Mouse (Mus musculus): ENCODE results near the gene Hils1. TPM values are rescaled to one million over a fixed set of nuclear protein-coding genes. Genes with fewer than 3 reads are reported as not detected.

The Hils1 gene
- not detected in 2 replicates for polyA plus RNA-seq (2015; fragmentation: Nextera tagmentation; extraction: Ambion mirVana)

DNA sequence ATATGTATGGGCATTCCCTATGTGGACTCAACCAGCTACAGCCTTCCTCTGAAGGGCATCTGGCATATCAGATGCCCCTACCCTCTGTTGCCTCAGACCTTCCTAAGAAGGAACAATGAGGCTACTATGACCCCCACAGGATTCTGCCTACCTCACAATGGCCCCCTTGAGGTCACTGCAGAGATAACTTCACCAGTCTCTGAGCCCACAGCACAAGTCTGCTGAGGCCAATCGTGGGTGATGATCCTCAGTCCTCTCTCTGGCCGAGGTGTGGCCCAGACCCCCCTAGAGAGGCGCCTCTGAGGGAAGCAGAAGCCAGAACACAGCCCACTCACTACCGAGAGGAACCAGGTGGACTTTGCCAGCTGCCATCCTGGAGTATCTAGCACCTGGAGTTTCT lies at the start of gene Hils1:
TSS of gene Hils1 (plus strand) at position 175 of the 400 bp plus-strand sequence.
- no peak for ATAC-seq
- Histone ChIP-seq H3K9me3 (replicated peaks) (no peaks in the 10 kb centered on the region), H3K36me3 (ENCODE audit: poor library complexity, severe bottlenecking) (no peaks in the 10 kb centered on the region), H3K27ac (no peak within 1 kb of the TSS), H3K4me3 (no peak within 1 kb of the TSS), H3K4me1 (peaks cover 6% of the 10 kb centered on the region; the same call in 1 of the 2 replicates), H3K27me3 (no peaks in the 10 kb centered on the region), H3K9ac (no peak within 1 kb of the TSS), H3K4me2 (no peak within 1 kb of the TSS)
- 56% methylated on average over 4 of the region's 4 CpGs for WGBS

DNA sequence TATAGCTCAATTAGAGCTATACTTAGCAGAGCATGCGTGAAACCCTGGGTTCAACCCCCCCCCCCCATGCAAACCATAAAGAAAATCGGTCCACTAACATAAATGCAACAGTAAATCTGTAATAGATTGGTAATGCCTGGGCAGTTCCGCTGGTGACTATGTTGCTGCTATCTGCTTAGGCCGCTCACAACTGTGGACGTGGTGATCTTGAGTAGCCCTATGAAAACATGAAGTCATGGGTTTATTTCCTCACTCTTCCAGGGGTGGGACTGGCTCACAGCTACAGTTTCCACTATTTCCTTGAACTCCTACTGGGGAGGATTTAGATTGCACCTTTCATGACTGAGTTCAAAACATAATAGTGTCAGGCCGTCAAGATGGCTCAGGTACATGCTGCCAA lies 49.7 kb upstream of the Hils1 start:
- H3K4me3 ChIP-seq = no peak overlapping the region
- WGBS = 81% methylated on average over 6 of the region's 6 CpGs
- no peaks in the 10 kb centered on the region for H3K36me3 ChIP-seq (ENCODE audit: poor library complexity, severe bottlenecking)
- no peaks in the 10 kb centered on the region for H3K9me3 ChIP-seq (replicated peaks)
- no peak overlapping the region for H3K9ac ChIP-seq
- no peak overlapping the region for H3K4me2 ChIP-seq
- H3K27ac ChIP-seq = no peak overlapping the region
- H3K4me1 ChIP-seq = peaks cover 11% of the 10 kb centered on the region
- no peak for ATAC-seq
- no peaks in the 10 kb centered on the region for H3K27me3 ChIP-seq

DNA sequence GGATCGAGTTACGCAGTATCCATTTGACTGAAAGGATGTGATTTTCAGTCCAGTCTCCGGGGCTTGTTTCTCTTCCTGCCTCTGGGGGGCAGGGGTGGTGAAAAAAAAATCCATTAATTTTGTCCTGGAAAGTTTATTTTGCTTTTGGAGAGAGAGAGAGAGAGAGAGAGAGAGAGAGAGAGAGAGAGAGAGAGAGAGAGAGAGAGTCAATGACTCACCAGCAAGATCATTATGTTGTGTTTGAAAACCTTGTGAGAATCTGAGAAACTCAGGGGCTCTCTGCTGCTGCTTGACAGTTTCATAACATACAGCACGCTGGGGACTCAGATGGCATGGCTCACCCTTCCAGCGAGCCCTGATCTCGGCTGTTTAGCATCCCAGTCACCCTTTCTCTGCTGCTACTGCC lies 46.4 kb upstream of the Hils1 start:
- no peak overlapping the region for H3K4me3 ChIP-seq
- no peaks in the 10 kb centered on the region for H3K36me3 ChIP-seq (ENCODE audit: poor library complexity, severe bottlenecking)
- H3K27ac ChIP-seq = no peak overlapping the region
- no peaks in the 10 kb centered on the region for H3K9me3 ChIP-seq (replicated peaks)
- WGBS = 70% methylated on average over 6 of the region's 6 CpGs
- H3K4me1 ChIP-seq = peaks cover 7% of the 10 kb centered on the region
- ATAC-seq = no peak
- no peaks in the 10 kb centered on the region for H3K27me3 ChIP-seq
- H3K9ac ChIP-seq = no peak overlapping the region
- H3K4me2 ChIP-seq = no peak overlapping the region

DNA sequence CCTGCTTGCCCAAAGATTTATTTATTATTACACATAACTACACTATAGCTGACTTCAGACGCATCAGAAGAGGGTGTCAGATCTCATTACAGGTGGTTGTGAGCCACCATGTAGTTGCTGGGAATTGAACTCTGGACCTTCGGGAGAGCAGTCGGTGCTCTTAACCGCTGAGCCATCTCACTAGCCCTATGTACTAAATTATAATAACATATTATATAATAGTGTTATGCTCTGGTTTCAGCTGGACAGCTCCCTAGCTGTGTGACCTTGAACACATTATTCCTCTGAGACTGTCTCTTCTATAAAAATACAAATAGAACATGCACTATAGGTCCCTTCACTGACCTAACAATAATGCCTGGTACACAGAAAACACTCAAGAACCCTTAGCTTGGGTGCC lies 42.4 kb upstream of the Hils1 start:
- no peak overlapping the region for H3K9ac ChIP-seq
- 97% methylated on average over 4 of the region's 4 CpGs for WGBS
- no peaks in the 10 kb centered on the region for H3K27me3 ChIP-seq
- no peaks in the 10 kb centered on the region for H3K36me3 ChIP-seq (ENCODE audit: poor library complexity, severe bottlenecking)
- ATAC-seq = no peak
- H3K4me2 ChIP-seq = no peak overlapping the region
- no peaks in the 10 kb centered on the region for H3K9me3 ChIP-seq (replicated peaks)
- H3K4me1 ChIP-seq = peaks cover 17% of the 10 kb centered on the region
- H3K4me3 ChIP-seq = no peak overlapping the region
- H3K27ac ChIP-seq = no peak overlapping the region

DNA sequence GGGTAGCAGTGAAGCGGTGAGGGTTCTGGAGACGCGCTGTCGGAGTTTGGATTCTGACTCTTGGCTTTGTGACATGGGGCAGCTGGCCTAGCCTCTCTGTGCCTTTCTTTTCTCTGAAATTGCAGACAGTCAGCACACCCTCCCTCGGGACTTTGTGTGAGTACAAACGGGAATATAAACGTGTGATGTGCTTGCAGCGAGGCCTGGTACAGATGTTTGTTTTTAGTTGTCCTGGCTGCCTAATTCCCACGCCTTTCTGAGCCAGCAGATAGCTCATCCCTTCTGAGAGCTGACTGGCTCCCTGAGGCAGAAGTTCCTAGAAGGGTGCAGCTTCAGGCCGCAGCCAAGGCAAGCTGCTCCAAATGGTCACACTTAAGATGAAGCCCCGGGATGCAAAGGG lies 41.0 kb upstream of the Hils1 start:
- no peaks in the 10 kb centered on the region for H3K36me3 ChIP-seq (ENCODE audit: poor library complexity, severe bottlenecking)
- H3K4me1 ChIP-seq = peaks cover 17% of the 10 kb centered on the region
- H3K9me3 ChIP-seq (replicated peaks) = no peaks in the 10 kb centered on the region
- H3K4me3 ChIP-seq = no peak overlapping the region
- WGBS = 77% methylated on average over 11 of the region's 11 CpGs
- no peak overlapping the region for H3K9ac ChIP-seq
- H3K4me2 ChIP-seq = no peak overlapping the region
- 0 out of 2 replicates have a peak, but pooled peaks cover 2% of the 10 kb centered on the region for H3K27me3 ChIP-seq
- ATAC-seq = no peak
- no peak overlapping the region for H3K27ac ChIP-seq

DNA sequence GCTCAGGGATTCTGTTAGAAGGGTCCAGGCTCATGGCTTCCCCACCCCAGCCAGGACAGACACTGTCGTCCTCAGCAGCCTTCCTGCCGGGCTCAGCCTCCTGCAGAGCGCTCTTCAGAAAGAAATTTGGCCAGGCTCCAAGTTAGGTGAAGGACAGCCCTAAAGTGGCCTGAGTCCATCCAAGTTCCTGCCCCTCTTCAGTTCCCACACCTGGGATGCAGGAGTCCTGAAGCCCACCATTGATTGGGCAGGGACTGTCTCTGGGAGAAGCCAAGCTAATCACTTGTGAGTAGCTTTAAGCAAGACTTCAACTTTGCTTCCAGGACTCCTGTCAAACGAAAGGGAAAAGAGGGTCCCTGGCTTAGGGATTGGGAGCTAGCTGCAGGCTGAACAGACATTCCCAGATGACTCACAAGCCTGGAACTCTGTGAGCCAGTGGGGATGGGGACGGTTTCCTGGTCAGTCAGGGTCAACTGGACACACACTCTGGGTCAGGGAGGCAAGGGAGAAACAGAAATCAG lies 39.6 kb upstream of the Hils1 start:
- WGBS = 14% methylated on average over 5 of the region's 5 CpGs
- Histone ChIP-seq H3K4me2 (no peak overlapping the region), H3K36me3 (ENCODE audit: poor library complexity, severe bottlenecking) (no peaks in the 10 kb centered on the region), H3K4me1 (peaks cover 17% of the 10 kb centered on the region), H3K27me3 (peaks cover 15% of the 10 kb centered on the region; the same call in 1 of the 2 replicates), H3K27ac (no peak overlapping the region), H3K9me3 (replicated peaks) (no peaks in the 10 kb centered on the region), H3K9ac (no peak overlapping the region), H3K4me3 (no peak overlapping the region)
- ATAC-seq = no peak

DNA sequence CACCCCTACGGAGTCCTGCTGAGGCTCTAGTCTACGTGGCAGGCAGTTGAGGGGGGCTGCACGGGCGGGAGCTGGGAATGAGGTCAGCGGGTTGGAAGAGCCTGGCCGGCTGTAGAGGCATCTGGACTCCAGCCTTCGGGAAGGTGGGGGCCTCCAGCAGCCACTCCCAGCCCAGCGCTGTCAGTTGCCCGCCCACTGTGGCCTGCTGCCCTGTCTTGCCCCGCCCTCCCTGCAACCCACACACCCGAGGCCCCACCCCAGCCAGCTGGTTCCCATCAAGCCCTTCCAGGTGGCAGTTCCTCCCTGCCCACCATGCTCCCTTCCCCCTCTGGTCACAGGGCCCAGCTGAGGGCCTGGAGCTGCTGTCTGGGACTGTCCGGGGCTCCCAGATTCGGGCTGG lies 38.6 kb upstream of the Hils1 start:
- Histone ChIP-seq H3K4me1 (peaks cover 17% of the 10 kb centered on the region), H3K4me3 (no peak overlapping the region), H3K4me2 (peak overlapping the region; percentile 32), H3K9me3 (replicated peaks) (no peaks in the 10 kb centered on the region), H3K27me3 (peaks cover 23% of the 10 kb centered on the region), H3K27ac (peak overlapping the region; percentile 44; the same call in 1 of the 2 replicates), H3K36me3 (ENCODE audit: poor library complexity, severe bottlenecking) (no peaks in the 10 kb centered on the region), H3K9ac (no peak overlapping the region; the same call in 1 of the 2 replicates)
- peak; percentile 79 for ATAC-seq
- WGBS = 7% methylated on average over 13 of the region's 13 CpGs

DNA sequence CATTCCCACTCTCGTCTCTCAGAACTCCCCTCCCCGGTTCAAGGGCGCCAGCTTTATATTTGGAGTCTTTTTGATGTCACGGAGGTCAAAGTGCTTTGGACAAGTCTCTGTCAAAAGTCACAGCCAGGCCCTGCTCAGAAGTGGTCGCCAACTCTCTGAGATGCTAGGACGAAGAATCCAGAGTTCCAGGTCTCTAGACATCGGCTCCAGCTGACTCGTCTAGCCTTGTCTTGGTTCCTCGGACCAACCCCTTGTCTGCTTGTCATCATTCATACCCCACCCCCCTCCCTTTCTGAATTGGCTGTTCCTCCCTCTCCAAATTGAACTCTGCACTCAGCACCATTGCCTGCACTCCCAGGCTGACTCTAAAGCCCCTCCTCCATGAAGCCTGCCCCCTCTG lies 37.8 kb upstream of the Hils1 start:
- H3K9me3 ChIP-seq (replicated peaks) = no peaks in the 10 kb centered on the region
- H3K27me3 ChIP-seq = peaks cover 31% of the 10 kb centered on the region
- no peak overlapping the region for H3K27ac ChIP-seq
- no peak overlapping the region for H3K4me2 ChIP-seq
- 55% methylated on average over 9 of the region's 9 CpGs for WGBS
- ATAC-seq = no peak
- peaks cover 17% of the 10 kb centered on the region for H3K4me1 ChIP-seq
- no peak overlapping the region for H3K4me3 ChIP-seq
- H3K36me3 ChIP-seq (ENCODE audit: poor library complexity, severe bottlenecking) = no peaks in the 10 kb centered on the region
- no peak overlapping the region for H3K9ac ChIP-seq

DNA sequence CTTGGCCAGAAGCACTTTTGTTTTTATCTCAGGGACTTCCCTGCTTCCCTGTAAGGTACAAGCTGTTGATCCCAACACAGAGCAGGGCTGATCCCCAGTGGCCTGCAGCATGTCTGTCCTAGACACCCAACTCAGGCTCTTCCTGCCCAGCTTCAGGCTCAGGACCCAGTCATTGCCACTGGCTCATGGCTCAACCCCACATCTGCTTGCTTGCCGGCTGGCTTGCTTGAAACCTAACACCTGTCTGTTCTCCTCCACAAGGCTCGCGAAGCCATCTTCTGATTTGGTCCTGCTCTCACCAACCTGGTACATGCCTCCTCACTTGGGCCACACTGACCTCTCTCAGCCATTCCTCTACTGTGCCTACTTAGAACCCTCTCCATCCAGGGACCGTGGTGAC lies 37.2 kb upstream of the Hils1 start:
- H3K9ac ChIP-seq = no peak overlapping the region
- no peak overlapping the region for H3K4me2 ChIP-seq
- H3K27me3 ChIP-seq = peaks cover 36% of the 10 kb centered on the region
- H3K36me3 ChIP-seq (ENCODE audit: poor library complexity, severe bottlenecking) = no peaks in the 10 kb centered on the region
- no peaks in the 10 kb centered on the region for H3K9me3 ChIP-seq (replicated peaks)
- H3K4me3 ChIP-seq = no peak overlapping the region
- 55% methylated on average over 4 of the region's 4 CpGs for WGBS
- ATAC-seq = no peak
- H3K4me1 ChIP-seq = peaks cover 17% of the 10 kb centered on the region
- H3K27ac ChIP-seq = no peak overlapping the region

DNA sequence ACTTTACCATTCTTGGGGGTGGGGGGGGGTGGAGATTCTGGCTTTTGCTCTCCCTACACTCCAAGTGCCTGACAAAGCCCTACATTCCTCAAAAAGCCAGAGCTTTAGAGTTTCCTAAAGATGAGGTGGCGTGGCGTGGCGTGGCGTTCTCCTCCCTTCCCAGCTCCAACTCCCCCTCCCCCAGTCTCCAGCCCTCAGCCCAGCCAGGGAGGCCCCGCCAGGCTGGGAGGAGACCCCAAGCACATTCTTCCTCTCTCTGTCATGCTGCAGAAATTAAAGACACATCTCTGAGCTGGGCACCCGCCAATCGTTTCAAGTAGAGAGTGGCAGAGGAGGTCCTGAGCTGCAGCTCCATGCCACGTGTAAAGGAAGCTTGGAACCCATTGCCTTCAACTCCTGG lies 33.8 kb upstream of the Hils1 start:
- Histone ChIP-seq H3K9me3 (replicated peaks) (no peaks in the 10 kb centered on the region), H3K27ac (no peak overlapping the region), H3K36me3 (ENCODE audit: poor library complexity, severe bottlenecking) (no peaks in the 10 kb centered on the region), H3K27me3 (peaks cover 65% of the 10 kb centered on the region), H3K9ac (no peak overlapping the region), H3K4me2 (no peak overlapping the region), H3K4me3 (no peak overlapping the region), H3K4me1 (peaks cover 28% of the 10 kb centered on the region)
- 10% methylated on average over 8 of the region's 8 CpGs for WGBS
- ATAC-seq = no peak

DNA sequence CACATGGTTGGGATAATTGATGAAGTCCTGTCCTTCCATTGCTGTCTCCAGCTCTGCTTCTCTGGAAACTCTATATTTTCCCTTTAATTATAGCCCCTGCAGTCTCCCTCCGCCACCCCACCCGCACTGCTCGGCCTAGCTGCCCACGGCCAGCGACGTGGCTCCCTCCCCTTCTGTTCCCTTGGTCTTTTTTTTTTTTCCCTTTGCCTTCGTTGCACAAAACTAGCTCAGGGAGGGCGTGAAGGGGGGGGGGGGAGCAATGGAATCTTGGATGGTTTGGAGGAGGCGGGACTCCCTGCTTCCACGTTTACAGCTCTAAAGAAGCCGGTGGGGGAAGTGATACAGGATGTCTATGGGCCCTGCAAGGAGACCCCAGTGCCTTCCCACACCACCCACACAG lies 32.9 kb upstream of the Hils1 start:
- Histone ChIP-seq H3K4me2 (no peak overlapping the region), H3K27ac (no peak overlapping the region), H3K4me3 (no peak overlapping the region), H3K4me1 (peaks cover 20% of the 10 kb centered on the region), H3K36me3 (ENCODE audit: poor library complexity, severe bottlenecking) (no peaks in the 10 kb centered on the region), H3K27me3 (peaks cover 73% of the 10 kb centered on the region), H3K9ac (no peak overlapping the region), H3K9me3 (replicated peaks) (no peaks in the 10 kb centered on the region)
- ATAC-seq = no peak
- 32% methylated on average over 11 of the region's 11 CpGs for WGBS

DNA sequence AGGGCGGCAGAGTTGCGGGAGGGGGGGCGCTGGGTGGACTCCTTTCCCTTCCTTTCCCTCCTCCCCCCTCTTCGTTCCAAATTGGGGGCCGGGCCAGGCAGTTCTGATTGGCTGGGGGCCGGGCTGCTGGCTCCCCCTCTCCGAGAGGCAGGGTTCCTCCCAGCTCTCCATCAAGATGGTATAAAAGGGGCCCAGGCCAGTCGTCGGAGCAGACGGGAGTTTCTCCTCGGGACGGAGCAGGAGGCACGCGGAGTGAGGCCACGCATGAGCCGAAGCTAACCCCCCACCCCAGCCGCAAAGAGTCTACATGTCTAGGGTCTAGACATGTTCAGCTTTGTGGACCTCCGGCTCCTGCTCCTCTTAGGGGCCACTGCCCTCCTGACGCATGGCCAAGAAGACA lies 31.3 kb upstream of the Hils1 start, which contains the start of gene Col1a1:
TSS of gene Col1a1 (plus strand) at position 180 of the 400 bp plus-strand sequence.
- Histone ChIP-seq H3K9me3 (replicated peaks) (no peaks in the 10 kb centered on the region), H3K27me3 (peaks cover 88% of the 10 kb centered on the region), H3K27ac (no peak within 1 kb of the TSS), H3K36me3 (ENCODE audit: poor library complexity, severe bottlenecking) (no peaks in the 10 kb centered on the region), H3K9ac (peak within 1 kb of the TSS; percentile 21; the same call in 1 of the 2 replicates), H3K4me1 (peaks cover 20% of the 10 kb centered on the region), H3K4me2 (peak within 1 kb of the TSS; percentile 64), H3K4me3 (peak within 1 kb of the TSS; percentile 32)
- 16% methylated on average over 19 of the region's 19 CpGs for WGBS
- ATAC-seq = no peak

DNA sequence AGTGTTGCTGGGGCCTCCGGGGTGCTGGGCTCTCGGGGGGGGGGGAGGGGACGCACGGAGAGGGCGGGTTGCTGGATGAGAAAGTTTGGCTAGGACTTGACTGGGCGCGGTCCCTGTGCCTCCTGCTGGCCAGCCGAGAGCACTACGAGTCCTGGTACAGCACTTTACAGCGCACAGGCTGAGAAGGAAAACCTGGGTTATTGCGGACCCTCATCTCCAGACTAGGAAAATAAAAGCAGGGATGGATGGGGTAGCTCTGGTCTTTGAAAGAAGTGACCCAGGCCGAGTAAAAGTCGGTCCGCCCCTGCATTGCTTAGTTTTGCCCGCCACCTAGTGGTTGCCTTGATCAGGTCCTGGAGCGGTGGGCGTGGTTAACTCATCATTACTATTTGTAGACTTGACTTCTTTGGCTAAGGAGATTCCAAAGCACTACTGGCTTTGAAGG lies 30.5 kb upstream of the Hils1 start:
- 0 out of 2 replicates have a peak overlapping the region, but pooled peaks have one; percentile 21 for H3K9ac ChIP-seq
- peaks cover 87% of the 10 kb centered on the region for H3K27me3 ChIP-seq
- peaks cover 20% of the 10 kb centered on the region for H3K4me1 ChIP-seq
- H3K27ac ChIP-seq = no peak overlapping the region
- no peaks in the 10 kb centered on the region for H3K9me3 ChIP-seq (replicated peaks)
- H3K36me3 ChIP-seq (ENCODE audit: poor library complexity, severe bottlenecking) = no peaks in the 10 kb centered on the region
- WGBS = 1% methylated on average over 17 of the region's 17 CpGs
- peak; percentile 80 for ATAC-seq
- H3K4me2 ChIP-seq = peak overlapping the region; percentile 64
- H3K4me3 ChIP-seq = peak overlapping the region; percentile 32

All from forebrain, embryonic 13.5 days (tissue).